Mouse (Mus musculus): ENCODE data around the gene Zfp383.
"Not testable (repeated sequence)": the region's sequence is repeated elsewhere in the genome, so short reads cannot be mapped to it uniquely, and the experiment has no call there.

Gene Zfp383

DNA sequence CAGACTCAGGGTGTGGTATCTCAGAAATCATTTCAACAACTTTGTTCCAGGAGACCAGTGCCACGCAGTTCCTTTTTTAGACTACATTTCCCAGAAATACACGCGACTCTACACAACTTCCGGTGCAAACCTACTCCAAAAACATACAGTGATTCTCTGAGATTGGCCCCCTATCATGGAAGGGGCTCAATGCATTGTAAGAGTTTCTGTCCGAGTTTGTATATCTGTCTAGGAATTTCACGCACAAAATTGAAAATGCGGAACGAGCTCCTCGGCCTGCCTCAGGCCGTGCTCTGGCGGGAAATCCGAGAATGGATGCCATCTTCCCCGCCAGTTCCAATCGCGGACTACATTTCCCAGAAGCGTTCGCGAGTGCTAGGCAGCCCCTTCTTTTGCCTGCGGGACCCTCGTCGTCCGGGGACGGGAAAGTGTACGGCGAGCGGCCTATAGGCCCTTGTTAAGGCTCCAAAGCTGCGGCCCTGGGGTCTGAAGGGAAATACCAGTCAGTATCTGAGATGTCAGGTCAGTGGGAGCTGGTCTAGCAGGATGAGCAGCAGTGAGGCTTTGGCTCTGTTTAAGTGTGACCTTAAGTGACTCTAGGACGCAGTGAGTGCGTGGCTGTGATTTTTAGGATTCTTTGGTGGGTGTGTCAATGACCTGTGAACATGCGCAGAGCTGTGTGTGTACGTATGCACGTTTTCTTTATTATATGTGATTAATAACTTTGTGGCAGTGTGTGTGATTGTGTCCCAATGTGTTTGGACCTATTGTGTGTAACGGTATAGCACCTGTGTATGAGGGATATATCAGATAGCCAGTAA is at the start of gene Zfp383:
Zfp383 (plus strand) TSS at position 94 of the 821 bp plus-strand sequence.
- DNase-seq (ENCODE audit: low spot score in 2 of 2): peak; percentile 68 to 78

DNA sequence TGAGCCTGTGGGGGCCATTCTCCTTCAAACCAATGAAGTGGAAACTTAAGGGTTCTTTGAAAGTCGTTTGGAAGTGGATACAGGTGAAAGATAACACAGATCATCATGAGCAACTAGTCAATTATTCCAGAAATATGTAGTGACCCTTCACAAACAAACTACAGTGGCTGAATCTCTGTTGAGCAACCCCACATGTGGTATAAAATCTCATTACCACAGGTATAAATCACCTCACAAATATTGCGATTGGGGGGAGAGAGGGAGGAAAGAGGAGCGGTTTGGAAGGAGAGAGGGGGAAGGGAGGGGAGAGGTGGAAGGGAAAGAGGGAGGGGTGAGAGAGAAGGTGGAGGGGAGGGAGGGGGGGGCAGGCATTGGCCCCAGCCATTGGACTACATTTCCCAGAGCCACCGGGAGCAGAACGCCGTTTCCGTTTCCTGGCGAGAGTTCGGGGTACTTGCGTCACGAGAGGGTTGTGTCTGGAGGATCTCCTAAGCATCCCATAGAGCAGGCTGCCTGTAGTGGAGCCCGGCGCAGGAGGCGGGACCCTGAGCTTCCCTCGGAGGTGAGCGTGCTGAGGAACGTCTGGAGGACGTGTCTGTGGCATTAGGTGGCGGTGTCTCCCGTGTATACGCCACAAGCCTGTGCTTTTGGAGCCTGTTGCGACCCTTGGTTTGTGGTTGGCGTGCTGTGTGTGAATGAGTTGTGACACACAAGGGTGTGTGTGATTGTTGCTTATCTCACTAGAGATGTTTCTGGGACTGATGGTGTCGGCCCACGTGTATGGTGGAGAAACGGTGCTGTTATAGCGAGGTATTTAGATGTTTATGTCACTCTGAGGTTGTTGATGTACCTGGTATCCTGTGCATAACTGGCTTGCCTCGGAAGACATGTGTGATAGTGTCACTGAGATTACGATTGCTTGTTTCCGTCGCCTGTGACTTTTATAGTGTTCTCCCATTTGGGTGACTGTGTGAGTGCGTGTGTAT is 48.2 kb upstream of the Zfp383 start, which contains the start of gene Zfp420:
Zfp420 (plus strand) TSS at position 448 of the 986 bp plus-strand sequence.
- peak; percentile 83 to 86 for DNase-seq (ENCODE audit: low spot score in 2 of 2)

DNA sequence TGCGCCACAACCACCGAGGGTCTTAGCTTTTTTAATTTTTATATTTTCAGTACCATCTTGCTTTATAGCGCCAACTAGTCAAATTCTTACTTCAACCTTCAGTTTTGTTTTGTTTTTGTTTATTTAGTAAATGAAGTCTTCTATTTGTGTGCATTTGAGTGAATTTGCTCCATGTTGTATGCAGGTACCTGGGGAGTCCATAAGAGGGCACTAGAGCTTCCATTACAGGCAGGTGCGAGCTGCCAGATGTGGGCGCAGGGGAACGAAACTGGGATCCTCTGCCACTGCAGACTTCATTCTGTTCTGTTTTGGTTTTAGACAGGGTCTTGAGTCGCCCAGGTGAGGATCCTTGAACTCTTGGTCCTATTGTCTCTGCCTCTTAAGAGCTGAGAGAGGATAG is 46.4 kb upstream of the Zfp383 start:
- DNase-seq (ENCODE audit: low spot score in 2 of 2): no peak

DNA sequence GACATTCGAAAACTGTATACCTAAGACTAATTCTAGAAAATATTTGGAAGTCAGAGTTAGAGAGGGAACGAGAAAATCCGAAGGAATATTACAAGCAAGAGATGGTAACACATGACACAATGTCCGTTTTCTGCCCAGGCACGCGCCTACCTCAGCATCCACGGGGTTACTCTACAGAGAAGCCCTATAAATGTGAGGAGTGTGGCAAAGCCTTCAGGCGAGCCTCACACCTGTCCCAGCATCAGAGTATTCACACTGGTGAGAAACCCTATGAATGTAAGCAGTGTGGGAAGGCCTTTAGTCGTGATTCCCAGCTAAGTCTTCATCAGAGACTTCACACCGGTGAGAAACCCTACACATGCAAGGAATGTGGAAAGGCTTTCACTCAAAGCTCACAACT is 33.8 kb upstream of the Zfp383 start:
- DNase-seq (ENCODE audit: low spot score in 2 of 2): no peak

DNA sequence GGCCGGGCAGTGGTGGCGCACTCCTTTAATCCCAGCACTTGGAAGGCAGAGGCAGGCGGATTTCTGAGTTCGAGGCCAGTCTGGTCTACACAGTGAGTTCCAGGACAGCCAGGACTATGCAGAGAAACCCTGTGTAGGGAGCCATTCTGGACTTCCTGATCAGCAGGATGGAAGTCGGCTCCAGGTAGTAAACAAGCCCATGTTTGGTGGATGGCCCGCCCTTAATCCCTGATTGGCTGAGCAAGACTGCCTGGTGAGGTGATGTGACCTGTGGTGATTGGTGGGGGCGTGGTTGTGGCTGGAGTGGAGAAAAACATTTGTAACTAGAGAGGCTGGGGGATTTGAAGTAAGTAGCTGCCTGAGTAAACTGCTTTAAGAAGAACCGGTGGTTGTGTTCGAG is 30.5 kb upstream of the Zfp383 start:
- DNase-seq (ENCODE audit: low spot score in 2 of 2): not testable (repeated sequence)

DNA sequence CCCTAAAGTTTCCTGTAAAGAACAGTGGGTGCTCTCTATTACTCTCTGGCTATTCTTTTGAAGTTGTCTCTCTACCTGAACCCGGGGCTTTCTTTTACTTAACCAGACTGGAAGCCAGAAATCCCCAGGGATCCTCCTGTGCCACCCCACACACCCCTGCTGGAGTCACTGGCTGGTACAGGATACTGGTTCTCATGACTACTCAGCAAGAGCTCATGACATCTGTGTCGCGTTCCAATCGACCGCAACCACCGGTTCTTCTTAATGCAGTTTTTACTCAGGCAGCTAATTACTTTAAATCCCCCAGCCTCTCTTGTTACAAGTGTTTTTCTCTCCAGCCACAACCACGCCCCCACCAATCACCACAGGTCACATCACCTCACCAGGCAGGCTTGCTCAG is 28.0 kb upstream of the Zfp383 start:
- no peak for DNase-seq (ENCODE audit: low spot score in 2 of 2)

GRCm38 (mm10) chr7:29880916-29881315 is 27.1 kb upstream of the Zfp383 start:
- no peak for DNase-seq (ENCODE audit: low spot score in 2 of 2)

- no peak for DNase-seq (ENCODE audit: low spot score in 2 of 2)
Observed at GRCm38 (mm10) chr7:29890501-29890900, 17.5 kb upstream of the Zfp383 start.

DNA sequence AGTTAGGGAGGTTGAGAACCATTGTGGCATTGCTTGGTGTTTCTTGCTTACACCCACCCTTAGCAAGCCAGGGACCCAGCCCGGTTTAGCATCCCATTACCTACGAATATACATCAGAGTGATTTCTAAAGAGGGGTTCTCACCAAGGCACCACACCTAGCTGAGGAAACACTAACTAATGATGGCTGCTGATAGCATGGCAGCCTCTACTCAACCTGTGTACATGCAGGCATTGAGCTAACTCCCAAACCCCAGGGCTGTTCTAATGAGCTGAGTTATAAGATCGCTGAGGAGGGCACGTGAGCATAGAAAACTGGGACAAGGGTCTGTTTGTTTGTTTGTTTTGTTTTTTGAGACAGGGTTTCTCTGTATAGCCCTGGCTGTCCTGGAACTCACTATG is 15.3 kb upstream of the Zfp383 start:
- DNase-seq (ENCODE audit: low spot score in 2 of 2): no peak

DNA sequence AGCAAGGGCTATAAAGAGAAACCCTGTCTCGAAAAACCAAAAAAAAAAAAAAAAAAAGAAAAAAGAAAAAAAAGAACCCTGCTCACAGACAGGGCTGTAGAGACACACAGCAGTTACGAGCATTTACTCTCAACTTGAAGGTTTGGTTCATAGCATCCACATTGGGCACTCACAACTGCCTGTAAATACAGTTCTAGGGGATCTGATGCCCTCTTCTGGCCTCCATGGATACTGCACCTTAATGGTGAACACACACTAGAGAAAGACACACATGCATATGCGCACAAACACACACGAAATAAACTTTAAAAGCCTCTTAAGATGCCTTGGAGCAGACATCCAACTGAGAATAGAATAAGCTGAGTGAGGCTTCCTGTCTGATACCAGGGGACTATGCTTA is 9.7 kb upstream of the Zfp383 start:
- DNase-seq (ENCODE audit: low spot score in 2 of 2): no peak

GRCm38 (mm10) chr7:29904101-29904500 is 3.9 kb upstream of the Zfp383 start:
- DNase-seq (ENCODE audit: low spot score in 2 of 2): no peak

- DNase-seq (ENCODE audit: low spot score in 2 of 2): peak; percentile 55 to 66
Observed at GRCm38 (mm10) chr7:29905966-29906681, 1.9 kb upstream of the Zfp383 start, which contains the start of gene Zfp27. Gene Zfp27, minus strand, starts transcription at chr7:29906572.

GRCm38 (mm10) chr7:29906682-29907058 is 1.4 kb upstream of the Zfp383 start:
- DNase-seq (ENCODE audit: low spot score in 2 of 2): no peak

GRCm38 (mm10) chr7:29907206-29907605 is 817 bp upstream of the Zfp383 start:
- no peak for DNase-seq (ENCODE audit: low spot score in 2 of 2)

- DNase-seq (ENCODE audit: low spot score in 2 of 2): no peak
Observed at GRCm38 (mm10) chr7:29910252-29910651, 2.2 kb downstream of the Zfp383 start.

GRCm38 (mm10) chr7:29912172-29912571 is 4.1 kb downstream of the Zfp383 start:
- DNase-seq (ENCODE audit: low spot score in 2 of 2): no peak

DNA sequence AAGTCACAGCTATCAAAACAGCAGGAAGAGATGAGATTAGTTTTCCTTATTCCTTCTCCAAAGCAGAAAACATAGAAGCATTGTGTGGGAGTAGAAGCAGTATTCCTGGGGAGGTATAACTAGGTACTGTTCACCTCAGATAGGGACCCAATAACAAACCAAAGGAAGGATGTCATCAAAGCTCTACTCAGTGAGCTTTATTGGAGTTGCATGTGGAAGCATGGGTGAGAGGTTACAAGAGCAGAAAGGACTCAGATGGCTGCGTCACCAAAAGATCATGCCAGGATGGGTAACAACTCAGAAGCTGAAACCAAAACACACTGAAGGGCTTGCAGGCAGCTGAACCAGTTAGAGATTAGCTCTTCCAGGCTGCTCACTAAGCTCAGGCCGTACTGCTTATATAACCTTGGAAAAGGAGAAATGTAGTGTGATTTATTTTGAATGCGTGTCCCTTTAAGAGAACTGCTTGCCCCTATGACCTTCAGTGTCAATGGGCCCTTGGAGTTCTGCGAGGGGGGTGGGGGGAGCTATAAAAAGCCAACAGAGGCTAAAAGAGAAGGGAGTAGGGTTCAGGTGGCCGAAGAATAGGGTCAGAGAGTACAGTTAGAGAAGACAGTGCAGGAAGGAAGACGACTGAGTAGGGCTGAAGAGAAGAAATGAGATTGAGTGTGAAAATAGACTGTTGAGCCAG is 9.5 kb downstream of the Zfp383 start:
- DNase-seq (ENCODE audit: low spot score in 2 of 2): no peak

GRCm38 (mm10) chr7:29918062-29918453 is 10.0 kb downstream of the Zfp383 start:
- no peak for DNase-seq (ENCODE audit: low spot score in 2 of 2)

DNA sequence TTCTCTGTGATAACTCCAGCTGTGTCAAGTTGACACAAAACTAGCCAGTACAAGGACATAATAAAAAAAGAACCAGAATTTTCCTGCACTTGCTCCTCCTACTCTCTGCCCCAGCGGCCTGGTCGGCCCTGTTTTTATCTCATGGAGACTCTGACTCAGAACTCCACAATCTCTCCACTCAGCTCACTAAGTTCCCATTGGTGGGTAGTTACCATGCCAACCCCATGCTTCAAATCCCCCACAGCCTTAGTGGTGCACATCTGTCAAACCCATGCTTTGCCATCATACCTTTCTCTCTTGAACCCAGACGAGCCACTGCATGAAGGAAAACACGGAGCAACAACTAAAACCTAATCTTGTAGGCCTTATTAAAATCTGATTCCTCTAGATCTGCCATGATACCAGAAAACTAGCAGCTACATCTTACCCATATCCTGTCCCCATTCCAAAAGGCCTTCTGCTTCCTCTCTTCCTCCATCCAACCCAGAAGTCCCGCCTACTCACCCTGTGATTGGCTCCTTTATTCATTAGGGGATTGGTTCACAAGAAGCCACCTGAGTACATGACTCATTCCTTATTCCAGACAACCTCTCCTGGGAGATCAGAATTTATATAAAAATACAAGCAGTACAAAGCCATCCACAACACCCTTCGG is 13.5 kb downstream of the Zfp383 start:
- DNase-seq (ENCODE audit: low spot score in 2 of 2): no peak

GRCm38 (mm10) chr7:29922780-29923179 is 14.8 kb downstream of the Zfp383 start:
- no peak for DNase-seq (ENCODE audit: low spot score in 2 of 2)

DNA sequence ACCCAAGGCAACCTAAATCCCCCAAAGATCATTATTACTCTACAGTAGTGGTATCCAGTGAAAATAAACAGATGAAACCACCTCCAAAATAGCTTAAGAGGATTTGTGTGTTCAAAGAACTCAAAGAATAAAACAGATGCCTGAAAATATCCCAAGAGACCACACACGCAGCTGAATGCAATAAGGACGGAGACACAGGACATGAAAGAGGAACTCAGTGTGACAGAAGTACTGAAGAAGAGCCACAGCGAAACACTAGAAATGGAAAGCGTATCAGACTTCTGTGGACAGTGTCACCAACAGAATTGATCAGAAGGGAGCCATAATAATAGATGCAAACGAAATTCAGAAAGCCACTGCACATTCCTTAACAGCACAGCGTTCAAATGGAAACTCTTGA is 30.8 kb downstream of the Zfp383 start:
- no peak for DNase-seq (ENCODE audit: low spot score in 2 of 2)

Data from frontal cortex, postnatal 14 days (tissue).